Mouse (Mus musculus): ENCODE results near the gene Mylk2. TPM values are rescaled to one million over a fixed set of nuclear protein-coding genes. Genes with fewer than 3 reads are reported as not detected.

Mylk2 gene
- polyA plus RNA-seq, 1 experiment from 2014 or later: not detected

DNA sequence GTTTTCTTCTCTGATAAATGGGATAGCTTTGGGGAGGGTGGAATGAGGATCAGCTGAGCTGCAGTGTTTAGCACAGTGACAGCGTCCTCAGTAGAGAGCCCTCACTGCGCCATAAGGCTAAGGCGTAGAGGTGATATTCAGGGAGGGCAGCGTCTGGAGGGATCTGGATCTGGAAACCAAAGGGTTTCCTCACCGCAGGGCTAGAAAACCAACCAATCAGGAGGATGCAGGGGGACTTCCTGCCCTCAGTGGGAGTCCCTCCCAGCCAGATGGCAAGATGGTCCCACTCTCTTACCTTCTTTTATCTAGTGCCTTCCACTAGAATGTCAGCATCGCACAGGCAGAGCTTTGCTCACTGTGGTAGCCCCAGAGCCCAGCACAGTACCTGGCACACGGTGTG, 30.6 kb downstream of the Mylk2 start:
- no peaks in the 10 kb centered on the region for H3K36me3 ChIP-seq (ENCODE audit: control insufficient read depth, insufficient read depth, low read length)
- no peaks in the 10 kb centered on the region for H3K9me3 ChIP-seq (replicated peaks; ENCODE audit: control insufficient read depth, low read length)
- peaks cover 61% of the 10 kb centered on the region for H3K27me3 ChIP-seq (ENCODE audit: control insufficient read depth, insufficient read depth, low read length)
- H3K4me3 ChIP-seq (ENCODE audit: low read depth, low read length): no peak overlapping the region
- H3K4me2 ChIP-seq: no peak overlapping the region
- H3K27ac ChIP-seq (ENCODE audit: low read depth, low read length): no peak overlapping the region
- H3K4me1 ChIP-seq (ENCODE audit: control insufficient read depth, insufficient read depth, low read length): peaks cover 4% of the 10 kb centered on the region
- no peak for ATAC-seq (replicated peaks; ENCODE audit: insufficient number of reproducible peaks, low FRiP score, low TSS enrichment)
- WGBS (ENCODE audit: insufficient replicate concordance): 19% methylated on average over 7 of the region's 7 CpGs
- H3K9ac ChIP-seq (ENCODE audit: low read depth, low read length): no peak overlapping the region

GRCm38 (mm10) chr2:152942898-152943515, 31.9 kb downstream of the Mylk2 start:
- ATAC-seq (replicated peaks; ENCODE audit: insufficient number of reproducible peaks, low FRiP score, low TSS enrichment): no peak; the same call in 1 of the 2 replicates
- Histone ChIP-seq H3K27ac (ENCODE audit: low read depth, low read length) (no peak overlapping the region), H3K36me3 (ENCODE audit: control insufficient read depth, insufficient read depth, low read length) (no peaks in the 10 kb centered on the region), H3K27me3 (ENCODE audit: control insufficient read depth, insufficient read depth, low read length) (peaks cover 72% of the 10 kb centered on the region), H3K9me3 (replicated peaks; ENCODE audit: control insufficient read depth, low read length) (no peaks in the 10 kb centered on the region), H3K9ac (ENCODE audit: low read depth, low read length) (peak overlapping the region; percentile 58; the same call in 1 of the 2 replicates), H3K4me2 (peak overlapping the region; percentile 95), H3K4me3 (ENCODE audit: low read depth, low read length) (peak overlapping the region; percentile 53), H3K4me1 (ENCODE audit: control insufficient read depth, insufficient read depth, low read length) (peaks cover 4% of the 10 kb centered on the region)
- under 1% methylated on average over 63 of the region's 65 CpGs for WGBS (ENCODE audit: insufficient replicate concordance)

- no peak for ATAC-seq (replicated peaks; ENCODE audit: insufficient number of reproducible peaks, low FRiP score, low TSS enrichment)
- Histone ChIP-seq H3K27me3 (ENCODE audit: control insufficient read depth, insufficient read depth, low read length) (peaks cover 78% of the 10 kb centered on the region), H3K9ac (ENCODE audit: low read depth, low read length) (peak overlapping the region; percentile 49; the same call in 1 of the 2 replicates), H3K4me2 (peak overlapping the region; percentile 95), H3K9me3 (replicated peaks; ENCODE audit: control insufficient read depth, low read length) (no peaks in the 10 kb centered on the region), H3K27ac (ENCODE audit: low read depth, low read length) (no peak overlapping the region), H3K36me3 (ENCODE audit: control insufficient read depth, insufficient read depth, low read length) (no peaks in the 10 kb centered on the region), H3K4me1 (ENCODE audit: control insufficient read depth, insufficient read depth, low read length) (peaks cover 4% of the 10 kb centered on the region), H3K4me3 (ENCODE audit: low read depth, low read length) (peak overlapping the region; percentile 53)
- 7% methylated on average over 8 of the region's 8 CpGs for WGBS (ENCODE audit: insufficient replicate concordance)
Measured at GRCm38 (mm10) chr2:152943568-152943967, 32.4 kb downstream of the Mylk2 start.

GRCm38 (mm10) chr2:152944013-152944412, 32.9 kb downstream of the Mylk2 start:
- 44% methylated on average over 9 of the region's 9 CpGs for WGBS (ENCODE audit: insufficient replicate concordance)
- no peak for ATAC-seq (replicated peaks; ENCODE audit: insufficient number of reproducible peaks, low FRiP score, low TSS enrichment)
- Histone ChIP-seq H3K4me2 (no peak overlapping the region), H3K27ac (ENCODE audit: low read depth, low read length) (no peak overlapping the region), H3K9ac (ENCODE audit: low read depth, low read length) (no peak overlapping the region), H3K9me3 (replicated peaks; ENCODE audit: control insufficient read depth, low read length) (no peaks in the 10 kb centered on the region), H3K36me3 (ENCODE audit: control insufficient read depth, insufficient read depth, low read length) (no peaks in the 10 kb centered on the region), H3K4me3 (ENCODE audit: low read depth, low read length) (no peak overlapping the region), H3K27me3 (ENCODE audit: control insufficient read depth, insufficient read depth, low read length) (peaks cover 83% of the 10 kb centered on the region), H3K4me1 (ENCODE audit: control insufficient read depth, insufficient read depth, low read length) (peaks cover 4% of the 10 kb centered on the region)

DNA sequence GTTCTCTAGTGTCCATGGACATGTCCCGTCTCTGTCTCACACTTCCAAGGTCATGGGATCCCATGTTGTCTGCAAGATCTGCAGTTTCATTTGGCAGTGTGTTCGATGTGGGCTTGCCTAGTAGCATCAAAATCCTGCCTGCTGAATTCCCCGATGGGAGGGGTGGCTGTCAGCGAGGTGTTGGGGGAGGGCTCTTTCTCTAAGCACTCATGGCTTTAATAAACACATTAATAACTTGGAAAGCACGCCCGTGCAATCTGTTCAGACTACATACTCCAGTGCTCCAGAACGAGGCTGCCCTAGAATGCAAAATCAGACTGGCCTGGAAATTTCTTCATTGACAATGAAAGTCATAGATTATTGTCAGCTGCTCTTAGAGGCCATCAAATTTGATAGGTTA, 35.9 kb downstream of the Mylk2 start:
- WGBS (ENCODE audit: insufficient replicate concordance): 63% methylated on average over 7 of the region's 7 CpGs
- no peak overlapping the region for H3K9ac ChIP-seq (ENCODE audit: low read depth, low read length)
- H3K4me3 ChIP-seq (ENCODE audit: low read depth, low read length): no peak overlapping the region
- no peak overlapping the region for H3K27ac ChIP-seq (ENCODE audit: low read depth, low read length)
- H3K9me3 ChIP-seq (replicated peaks; ENCODE audit: control insufficient read depth, low read length): no peaks in the 10 kb centered on the region
- H3K4me1 ChIP-seq (ENCODE audit: control insufficient read depth, insufficient read depth, low read length): peaks cover 7% of the 10 kb centered on the region
- H3K4me2 ChIP-seq: no peak overlapping the region
- ATAC-seq (replicated peaks; ENCODE audit: insufficient number of reproducible peaks, low FRiP score, low TSS enrichment): no peak
- H3K36me3 ChIP-seq (ENCODE audit: control insufficient read depth, insufficient read depth, low read length): no peaks in the 10 kb centered on the region
- peaks cover 97% of the 10 kb centered on the region for H3K27me3 ChIP-seq (ENCODE audit: control insufficient read depth, insufficient read depth, low read length)

DNA sequence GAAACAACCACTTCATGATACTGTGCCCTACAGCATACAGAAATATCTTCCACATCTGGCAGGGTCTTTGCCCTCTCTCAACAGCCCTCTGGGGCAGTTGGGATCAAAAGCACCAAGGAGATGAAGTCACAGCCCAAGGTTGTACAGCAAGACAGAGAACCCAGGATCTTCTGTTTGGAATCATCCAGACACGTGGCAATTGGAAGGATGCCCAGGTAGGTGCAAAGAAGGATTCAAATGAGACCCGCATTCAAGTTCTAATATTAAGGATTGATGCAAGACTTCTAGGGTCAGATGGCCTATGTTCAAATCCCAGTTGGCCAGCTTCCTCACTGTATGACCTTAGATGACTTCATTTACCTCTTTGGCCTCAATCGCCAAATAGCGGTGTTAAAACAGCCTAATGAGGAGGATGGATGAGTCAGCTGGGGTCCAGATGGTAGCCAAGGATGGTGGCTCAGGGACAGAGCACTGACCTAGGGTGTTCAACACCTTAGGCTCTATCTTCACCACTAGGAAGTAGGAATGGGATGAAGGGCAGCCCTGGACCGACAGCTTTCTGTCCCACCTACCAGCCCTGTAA, 37.4 kb downstream of the Mylk2 start:
- 74% methylated on average over 5 of the region's 5 CpGs for WGBS (ENCODE audit: insufficient replicate concordance)
- H3K4me2 ChIP-seq: no peak overlapping the region
- 0 out of 2 replicates have a peak, but pooled peaks cover 3% of the 10 kb centered on the region for H3K4me1 ChIP-seq (ENCODE audit: control insufficient read depth, insufficient read depth, low read length)
- no peak overlapping the region for H3K27ac ChIP-seq (ENCODE audit: low read depth, low read length)
- peaks cover 92% of the 10 kb centered on the region for H3K27me3 ChIP-seq (ENCODE audit: control insufficient read depth, insufficient read depth, low read length)
- no peak overlapping the region for H3K4me3 ChIP-seq (ENCODE audit: low read depth, low read length)
- no peak overlapping the region for H3K9ac ChIP-seq (ENCODE audit: low read depth, low read length)
- H3K9me3 ChIP-seq (replicated peaks; ENCODE audit: control insufficient read depth, low read length): no peaks in the 10 kb centered on the region
- ATAC-seq (replicated peaks; ENCODE audit: insufficient number of reproducible peaks, low FRiP score, low TSS enrichment): no peak
- no peaks in the 10 kb centered on the region for H3K36me3 ChIP-seq (ENCODE audit: control insufficient read depth, insufficient read depth, low read length)

DNA sequence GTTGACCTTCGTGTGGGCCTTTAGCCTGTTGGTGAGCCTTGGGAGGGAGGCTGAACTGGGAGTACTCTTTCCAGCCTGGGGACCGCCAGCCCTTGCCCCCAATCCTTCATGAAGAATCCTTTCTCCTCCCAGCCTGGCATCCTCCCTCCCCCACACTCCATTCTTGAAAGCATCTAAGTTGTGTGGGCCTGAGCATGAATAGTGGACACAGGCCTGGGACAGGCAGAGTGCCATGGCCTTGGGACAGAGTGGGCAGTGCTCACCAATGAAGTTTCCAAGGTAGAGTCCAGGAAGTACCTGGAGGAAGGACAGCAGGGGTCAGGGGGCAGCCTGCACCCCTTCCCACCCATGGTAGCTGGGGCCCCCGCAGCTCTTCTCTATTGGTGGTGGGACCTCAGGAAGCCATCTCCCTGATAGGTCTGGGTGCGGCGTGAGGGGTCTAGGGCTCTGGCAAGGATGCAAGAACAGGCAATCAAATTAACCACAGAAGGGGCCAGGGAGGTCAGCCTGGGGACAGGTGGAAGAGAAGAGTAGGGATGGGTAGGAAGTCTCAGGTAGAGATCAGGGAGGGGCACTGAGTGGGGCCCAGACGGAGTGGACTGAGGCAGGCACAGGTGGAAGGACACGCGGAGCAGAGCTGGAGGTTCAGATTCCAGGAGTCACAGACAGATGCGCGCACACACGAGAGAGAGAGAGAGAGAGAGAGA, 39.4 kb downstream of the Mylk2 start:
- H3K4me2 ChIP-seq: peak overlapping the region; percentile 92
- H3K27ac ChIP-seq (ENCODE audit: low read depth, low read length): no peak overlapping the region
- WGBS (ENCODE audit: insufficient replicate concordance): 31% methylated on average over 11 of the region's 11 CpGs
- peaks cover 80% of the 10 kb centered on the region for H3K27me3 ChIP-seq (ENCODE audit: control insufficient read depth, insufficient read depth, low read length)
- no peaks in the 10 kb centered on the region for H3K9me3 ChIP-seq (replicated peaks; ENCODE audit: control insufficient read depth, low read length)
- H3K4me3 ChIP-seq (ENCODE audit: low read depth, low read length): no peak overlapping the region; the same call in 1 of the 2 replicates
- ATAC-seq (replicated peaks; ENCODE audit: insufficient number of reproducible peaks, low FRiP score, low TSS enrichment): no peak
- 0 out of 2 replicates have a peak, but pooled peaks cover 3% of the 10 kb centered on the region for H3K4me1 ChIP-seq (ENCODE audit: control insufficient read depth, insufficient read depth, low read length)
- no peaks in the 10 kb centered on the region for H3K36me3 ChIP-seq (ENCODE audit: control insufficient read depth, insufficient read depth, low read length)
- H3K9ac ChIP-seq (ENCODE audit: low read depth, low read length): no peak overlapping the region

- H3K4me1 ChIP-seq (ENCODE audit: control insufficient read depth, insufficient read depth, low read length): 0 out of 2 replicates have a peak, but pooled peaks cover 3% of the 10 kb centered on the region
- no peak within 1 kb of the TSS for H3K27ac ChIP-seq (ENCODE audit: low read depth, low read length)
- ATAC-seq (replicated peaks; ENCODE audit: insufficient number of reproducible peaks, low FRiP score, low TSS enrichment): peak; percentile 59; the same call in 1 of the 2 replicates
- no peaks in the 10 kb centered on the region for H3K9me3 ChIP-seq (replicated peaks; ENCODE audit: control insufficient read depth, low read length)
- WGBS (ENCODE audit: insufficient replicate concordance): under 1% methylated on average over 48 of the region's 54 CpGs
- no peaks in the 10 kb centered on the region for H3K36me3 ChIP-seq (ENCODE audit: control insufficient read depth, insufficient read depth, low read length)
- H3K4me2 ChIP-seq: peak within 1 kb of the TSS; percentile 92
- peaks cover 73% of the 10 kb centered on the region for H3K27me3 ChIP-seq (ENCODE audit: control insufficient read depth, insufficient read depth, low read length)
- peak within 1 kb of the TSS; percentile 66 for H3K4me3 ChIP-seq (ENCODE audit: low read depth, low read length)
- peak within 1 kb of the TSS; percentile 52 for H3K9ac ChIP-seq (ENCODE audit: low read depth, low read length)
Measured at GRCm38 (mm10) chr2:152951065-152951849, 40.1 kb downstream of the Mylk2 start, which contains the start of gene Dusp15. TSS of gene Dusp15 (minus strand) at chr2:152951698.
